Mouse (Mus musculus): Measurements from ENCODE around the gene Pop7.

Gene Pop7

GRCm38 (mm10) chr5:137528247-137528968 lies 26.1 kb upstream of the Pop7 start:
- no peak for DNase-seq (ENCODE audit: low spot score in 2 of 2)

- DNase-seq (ENCODE audit: low spot score in 2 of 2): no peak
Observed at GRCm38 (mm10) chr5:137527413-137527812, 25.1 kb upstream of the Pop7 start.

- DNase-seq (ENCODE audit: low spot score in 2 of 2): no peak
Observed at GRCm38 (mm10) chr5:137526192-137526936, 24.0 kb upstream of the Pop7 start.

GRCm38 (mm10) chr5:137525511-137525910 lies 23.2 kb upstream of the Pop7 start:
- no peak for DNase-seq (ENCODE audit: low spot score in 2 of 2)

- no peak for DNase-seq (ENCODE audit: low spot score in 2 of 2)
Observed at GRCm38 (mm10) chr5:137524671-137525070, 22.4 kb upstream of the Pop7 start.

GRCm38 (mm10) chr5:137524251-137524515 lies 21.9 kb upstream of the Pop7 start:
- DNase-seq (ENCODE audit: low spot score in 2 of 2): no peak

GRCm38 (mm10) chr5:137523396-137524250 lies 21.3 kb upstream of the Pop7 start:
- no peak for DNase-seq (ENCODE audit: low spot score in 2 of 2)

GRCm38 (mm10) chr5:137522711-137523110 lies 20.4 kb upstream of the Pop7 start:
- DNase-seq (ENCODE audit: low spot score in 2 of 2): no peak

GRCm38 (mm10) chr5:137521861-137522260 lies 19.5 kb upstream of the Pop7 start:
- DNase-seq (ENCODE audit: low spot score in 2 of 2): no peak

GRCm38 (mm10) chr5:137519691-137520550 lies 17.6 kb upstream of the Pop7 start:
- no peak for DNase-seq (ENCODE audit: low spot score in 2 of 2)

- no peak for DNase-seq (ENCODE audit: low spot score in 2 of 2)
Observed at GRCm38 (mm10) chr5:137518436-137518835, 16.1 kb upstream of the Pop7 start, which contains the start of gene Gigyf1. TSS of gene Gigyf1 (plus strand) at chr5:137518548.

- DNase-seq (ENCODE audit: low spot score in 2 of 2): no peak
Observed at GRCm38 (mm10) chr5:137514811-137515210, 12.5 kb upstream of the Pop7 start.

GRCm38 (mm10) chr5:137513951-137514721 lies 11.8 kb upstream of the Pop7 start:
- no peak for DNase-seq (ENCODE audit: low spot score in 2 of 2)

- DNase-seq (ENCODE audit: low spot score in 2 of 2): no peak
Observed at GRCm38 (mm10) chr5:137512847-137513794, 10.8 kb upstream of the Pop7 start.

GRCm38 (mm10) chr5:137511706-137512105 lies 9.4 kb upstream of the Pop7 start:
- DNase-seq (ENCODE audit: low spot score in 2 of 2): no peak

GRCm38 (mm10) chr5:137510573-137511390 lies 8.5 kb upstream of the Pop7 start:
- no peak for DNase-seq (ENCODE audit: low spot score in 2 of 2)

GRCm38 (mm10) chr5:137510014-137510501 lies 7.7 kb upstream of the Pop7 start:
- peak; percentile 46 to 62 for DNase-seq (ENCODE audit: low spot score in 2 of 2)

GRCm38 (mm10) chr5:137504041-137504440 lies 1.7 kb upstream of the Pop7 start:
- no peak for DNase-seq (ENCODE audit: low spot score in 2 of 2)
